Mouse (Mus musculus): Measurements from ENCODE around the gene Cxcl12. TPM values are rescaled to one million over a fixed set of nuclear protein-coding genes. Genes with fewer than 3 reads are reported as not detected.

Cxcl12 gene
- polyA plus RNA-seq, 1 experiment from 2014 or later, result 207 TPM

DNA sequence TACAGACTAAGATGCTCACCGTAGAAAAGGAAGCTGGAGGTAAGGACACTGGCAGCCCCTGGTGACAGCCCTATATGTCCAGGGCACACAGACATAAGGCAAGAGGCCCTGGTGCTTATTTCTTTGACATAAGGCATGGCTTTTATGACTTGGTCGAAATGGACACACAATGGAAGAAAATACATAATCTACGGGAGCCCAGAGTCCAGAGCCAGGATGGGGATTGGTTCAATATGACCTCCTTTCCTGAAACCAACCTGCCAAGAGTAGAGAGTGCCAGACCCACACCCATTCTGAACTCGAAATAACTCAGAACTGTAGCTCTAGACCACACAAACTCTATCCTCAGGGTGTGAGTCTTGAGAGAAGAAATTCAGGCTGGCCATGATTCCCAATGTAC lies 11.5 kb upstream of the Cxcl12 start:
- Histone ChIP-seq H3K27me3 (replicated peaks) (peaks cover 55% of the 10 kb centered on the region), H3K36me3 (no peaks in the 10 kb centered on the region), H3K9me3 (replicated peaks) (no peaks in the 10 kb centered on the region), H3K27ac (ENCODE audit: poor library complexity, severe bottlenecking) (no peak overlapping the region), H3K4me2 (no peak overlapping the region), H3K4me1 (replicated peaks) (no peaks in the 10 kb centered on the region), H3K4me3 (no peak overlapping the region), H3K9ac (no peak overlapping the region)
- ATAC-seq (ENCODE audit: insufficient number of reproducible peaks, low FRiP score), result no peak
- WGBS, result 70% methylated on average over 4 of the region's 4 CpGs

DNA sequence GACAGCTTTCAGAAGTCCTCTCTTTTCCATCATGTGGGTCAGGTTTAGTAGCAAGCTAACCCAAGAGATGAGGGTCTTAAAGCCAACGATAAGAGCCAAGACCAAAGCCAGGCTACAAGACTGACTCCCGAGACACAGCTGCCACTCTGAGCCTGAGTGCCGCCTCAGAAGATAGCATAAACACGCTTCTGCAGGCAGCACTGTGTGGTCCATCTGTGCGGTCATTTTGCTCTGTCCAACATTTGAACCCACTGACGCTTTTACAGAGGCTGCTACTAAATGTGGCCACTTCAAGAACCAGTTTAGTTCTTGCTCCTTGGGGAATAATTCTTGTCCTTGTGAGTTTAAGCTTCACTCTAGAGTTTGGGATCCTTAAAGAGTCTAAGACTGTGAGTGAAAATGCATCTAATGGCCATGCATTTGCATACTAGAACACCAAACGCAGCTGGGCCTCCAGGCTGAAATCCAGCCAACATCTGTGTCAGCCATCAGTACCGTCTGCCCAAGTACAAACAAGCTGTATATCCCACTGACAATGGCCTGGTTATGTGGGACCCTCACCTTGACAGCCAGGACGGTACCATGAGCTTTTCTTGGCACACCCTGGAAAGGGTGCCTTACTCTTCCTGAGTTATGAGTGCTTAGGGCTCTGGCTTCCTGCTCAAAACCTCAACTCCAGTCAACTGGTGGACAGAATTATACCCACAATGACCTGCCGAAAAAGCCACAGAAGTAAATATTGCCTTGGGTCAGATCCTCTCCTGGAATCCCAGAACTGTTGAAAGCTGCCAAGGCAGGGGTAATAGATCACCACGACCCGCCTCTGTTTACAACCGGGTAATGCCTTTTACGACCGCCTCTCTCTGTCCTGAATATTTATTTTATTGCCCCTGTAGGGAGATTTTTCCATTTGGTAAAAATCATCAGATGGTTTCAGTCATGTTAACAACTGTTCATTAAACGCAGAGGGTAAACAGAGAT lies 8.3 kb upstream of the Cxcl12 start:
- Histone ChIP-seq H3K27ac (ENCODE audit: poor library complexity, severe bottlenecking) (no peak overlapping the region), H3K4me1 (replicated peaks) (no peaks in the 10 kb centered on the region), H3K4me2 (no peak overlapping the region), H3K9ac (no peak overlapping the region), H3K4me3 (no peak overlapping the region), H3K9me3 (replicated peaks) (no peaks in the 10 kb centered on the region), H3K27me3 (replicated peaks) (peaks cover 44% of the 10 kb centered on the region), H3K36me3 (no peaks in the 10 kb centered on the region)
- WGBS, result 74% methylated on average over 16 of the region's 16 CpGs
- no peak for ATAC-seq (ENCODE audit: insufficient number of reproducible peaks, low FRiP score)

- H3K4me2 ChIP-seq, result no peak overlapping the region
- ATAC-seq (ENCODE audit: insufficient number of reproducible peaks, low FRiP score), result no peak
- H3K9me3 ChIP-seq (replicated peaks), result no peaks in the 10 kb centered on the region
- H3K4me1 ChIP-seq (replicated peaks), result peaks cover 11% of the 10 kb centered on the region
- no peak overlapping the region for H3K4me3 ChIP-seq
- no peak overlapping the region for H3K9ac ChIP-seq
- WGBS, result 69% methylated on average over 5 of the region's 5 CpGs
- peaks cover 35% of the 10 kb centered on the region for H3K27me3 ChIP-seq (replicated peaks)
- H3K27ac ChIP-seq (ENCODE audit: poor library complexity, severe bottlenecking), result no peak overlapping the region
- H3K36me3 ChIP-seq, result no peaks in the 10 kb centered on the region
Observed at GRCm38 (mm10) chr6:117163486-117163885, 4.8 kb upstream of the Cxcl12 start.

- Histone ChIP-seq H3K4me1 (replicated peaks) (peaks cover 20% of the 10 kb centered on the region), H3K27me3 (replicated peaks) (peaks cover 43% of the 10 kb centered on the region), H3K27ac (ENCODE audit: poor library complexity, severe bottlenecking) (no peak overlapping the region), H3K4me3 (peak overlapping the region; percentile 63; the same call in 1 of the 2 replicates), H3K9ac (no peak overlapping the region), H3K36me3 (0 out of 2 replicates have a peak, but pooled peaks cover 4% of the 10 kb centered on the region), H3K4me2 (peak overlapping the region; percentile 92), H3K9me3 (replicated peaks) (no peaks in the 10 kb centered on the region)
- WGBS, result 2% methylated on average over 16 of the region's 16 CpGs
- no peak; the same call in 1 of the 2 replicates for ATAC-seq (ENCODE audit: insufficient number of reproducible peaks, low FRiP score)
Observed at GRCm38 (mm10) chr6:117166581-117167425, 1.5 kb upstream of the Cxcl12 start.

DNA sequence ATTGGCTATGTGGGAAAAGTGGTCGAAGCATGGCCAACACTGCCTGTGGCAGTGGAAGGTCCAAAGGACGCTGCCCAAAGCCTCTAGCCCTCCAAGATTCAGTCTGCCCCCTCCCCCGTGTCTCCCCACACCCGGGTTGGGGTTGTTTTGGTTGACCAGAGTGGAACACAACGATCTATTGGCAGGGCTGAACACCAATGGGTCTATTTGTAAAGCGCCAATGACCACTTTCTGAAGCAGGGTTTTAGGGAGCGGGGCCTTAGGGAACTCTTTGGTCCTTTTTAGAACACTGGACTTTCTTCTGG lies 957 bp upstream of the Cxcl12 start:
- H3K9ac ChIP-seq, result no peak overlapping the region
- H3K9me3 ChIP-seq (replicated peaks), result no peaks in the 10 kb centered on the region
- H3K36me3 ChIP-seq, result 0 out of 2 replicates have a peak, but pooled peaks cover 4% of the 10 kb centered on the region
- WGBS, result 16% methylated on average over 7 of the region's 7 CpGs
- peak overlapping the region; percentile 63; the same call in 1 of the 2 replicates for H3K4me3 ChIP-seq
- peaks cover 42% of the 10 kb centered on the region for H3K27me3 ChIP-seq (replicated peaks)
- no peak overlapping the region for H3K27ac ChIP-seq (ENCODE audit: poor library complexity, severe bottlenecking)
- H3K4me1 ChIP-seq (replicated peaks), result peaks cover 20% of the 10 kb centered on the region
- no peak for ATAC-seq (ENCODE audit: insufficient number of reproducible peaks, low FRiP score)
- peak overlapping the region; percentile 92 for H3K4me2 ChIP-seq

GRCm38 (mm10) chr6:117169051-117169909 lies 945 bp downstream of the Cxcl12 start:
- Histone ChIP-seq H3K4me3 (peak overlapping the region; percentile 63), H3K9me3 (replicated peaks) (no peaks in the 10 kb centered on the region), H3K27ac (ENCODE audit: poor library complexity, severe bottlenecking) (peak overlapping the region; percentile 10), H3K36me3 (0 out of 2 replicates have a peak, but pooled peaks cover 13% of the 10 kb centered on the region), H3K4me2 (peak overlapping the region; percentile 92), H3K4me1 (replicated peaks) (peaks cover 24% of the 10 kb centered on the region), H3K27me3 (replicated peaks) (peaks cover 50% of the 10 kb centered on the region), H3K9ac (peak overlapping the region; percentile 87)
- no peak for ATAC-seq (ENCODE audit: insufficient number of reproducible peaks, low FRiP score)
- WGBS, result 1% methylated on average over 46 of the region's 46 CpGs

GRCm38 (mm10) chr6:117169910-117170747 lies 1.8 kb downstream of the Cxcl12 start:
- Histone ChIP-seq H3K4me1 (replicated peaks) (peaks cover 24% of the 10 kb centered on the region), H3K27ac (ENCODE audit: poor library complexity, severe bottlenecking) (no peak overlapping the region), H3K4me2 (peak overlapping the region; percentile 92), H3K9me3 (replicated peaks) (no peaks in the 10 kb centered on the region), H3K9ac (peak overlapping the region; percentile 87), H3K4me3 (peak overlapping the region; percentile 63), H3K27me3 (replicated peaks) (peaks cover 50% of the 10 kb centered on the region), H3K36me3 (0 out of 2 replicates have a peak, but pooled peaks cover 13% of the 10 kb centered on the region)
- no peak for ATAC-seq (ENCODE audit: insufficient number of reproducible peaks, low FRiP score)
- WGBS, result 28% methylated on average over 10 of the region's 10 CpGs

DNA sequence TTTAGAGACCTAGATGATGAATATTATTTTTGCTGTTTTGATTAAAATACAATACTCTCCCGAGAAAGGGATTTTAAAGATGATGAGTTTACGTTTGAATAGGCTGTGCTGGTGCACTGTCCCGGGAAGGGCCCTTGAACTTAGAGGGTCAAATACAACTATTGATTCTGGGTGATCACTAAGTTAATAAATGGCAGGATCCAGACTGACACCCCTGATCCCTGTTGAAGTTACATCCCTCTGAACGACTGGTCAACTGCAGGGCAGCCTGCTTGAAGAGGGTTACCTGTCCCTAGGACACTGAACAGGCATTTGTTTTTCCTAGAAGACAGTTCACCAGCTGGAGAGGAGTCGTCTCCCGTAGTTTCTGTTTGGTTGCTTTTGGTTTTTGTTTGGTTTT lies 4.0 kb downstream of the Cxcl12 start:
- Histone ChIP-seq H3K27me3 (replicated peaks) (peaks cover 36% of the 10 kb centered on the region), H3K4me1 (replicated peaks) (peaks cover 21% of the 10 kb centered on the region), H3K4me2 (no peak overlapping the region), H3K9me3 (replicated peaks) (no peaks in the 10 kb centered on the region), H3K27ac (ENCODE audit: poor library complexity, severe bottlenecking) (no peak overlapping the region), H3K36me3 (0 out of 2 replicates have a peak, but pooled peaks cover 25% of the 10 kb centered on the region), H3K9ac (no peak overlapping the region), H3K4me3 (no peak overlapping the region)
- no peak for ATAC-seq (ENCODE audit: insufficient number of reproducible peaks, low FRiP score)
- WGBS, result 74% methylated on average over 6 of the region's 6 CpGs

GRCm38 (mm10) chr6:117173876-117174275 lies 5.5 kb downstream of the Cxcl12 start:
- H3K9ac ChIP-seq, result 0 out of 2 replicates have a peak overlapping the region, but pooled peaks have one; percentile 22
- WGBS, result 14% methylated on average over 11 of the region's 11 CpGs

More at GRCm38 (mm10) chr6:117173876-117174275, 5.5 kb downstream of the Cxcl12 start:
- Histone ChIP-seq H3K27me3 (replicated peaks) (peaks cover 47% of the 10 kb centered on the region), H3K4me1 (replicated peaks) (peaks cover 12% of the 10 kb centered on the region; the same call in 1 of the 2 replicates), H3K4me2 (no peak overlapping the region), H3K36me3 (peaks cover 38% of the 10 kb centered on the region; the same call in 1 of the 2 replicates), H3K27ac (ENCODE audit: poor library complexity, severe bottlenecking) (no peak overlapping the region), H3K4me3 (no peak overlapping the region), H3K9me3 (replicated peaks) (no peaks in the 10 kb centered on the region)
- ATAC-seq (ENCODE audit: insufficient number of reproducible peaks, low FRiP score), result peak; percentile 52; the same call in 1 of the 2 replicates

All from heart, embryonic 12.5 days (tissue).